Mouse (Mus musculus): Measurements from ENCODE around the gene Klra1. TPM values are rescaled to one million over a fixed set of nuclear protein-coding genes. Genes with fewer than 3 reads are reported as not detected.
"Not testable (repeated sequence)": the region's sequence is repeated elsewhere in the genome, so short reads cannot be mapped to it uniquely, and the experiment has no call there.

Klra1 gene
- total and polyA plus RNA-seq, 3 experiments, result not detected

GRCm38 (mm10) chr6:130382375-130382774, 4.3 kb downstream of the Klra1 start:
- Histone ChIP-seq H3K4me2 (ENCODE audit: insufficient read depth, low read depth, poor library complexity, severe bottlenecking) (no peak overlapping the region), H3K27ac (ENCODE audit: insufficient read depth, low read depth) (no peak overlapping the region), H3K4me3 (replicated peaks in 1 of 3; ENCODE audit: low read depth in 2 of 3, low read length in 2 of 3, poor library complexity in 1 of 3) (no peak overlapping the region), H3K9ac (ENCODE audit: insufficient read depth, low read depth) (no peak overlapping the region), H3K36me3 (replicated peaks in 1 of 2; ENCODE audit: control insufficient read depth in 1 of 2, insufficient read depth in 1 of 2, low read length in 1 of 2) (no peaks in the 10 kb centered on the region), H3K9me3 (replicated peaks; ENCODE audit: low read length) (no peaks in the 10 kb centered on the region), H3K27me3 (replicated peaks) (no peaks in the 10 kb centered on the region), H3K79me2 (replicated peaks; ENCODE audit: control insufficient read depth, extremely low read depth, insufficient read depth, poor library complexity, severe bottlenecking) (no peaks in the 10 kb centered on the region), H3K4me1 (ENCODE audit: control insufficient read depth in 1 of 2, insufficient read depth in 2 of 2) (no peaks in the 10 kb centered on the region)
- TF ChIP-seq MAX (IDR thresholded peaks at IDR 0.05; ENCODE audit: low read length) (no peak), ZMIZ1 (IDR thresholded peaks at IDR 0.05; ENCODE audit: low read depth, low read length) (no peak), KAT2A (IDR thresholded peaks at IDR 0.05; ENCODE audit: insufficient replicate concordance, low read length) (no peak), ZC3H11A (IDR thresholded peaks at IDR 0.05; ENCODE audit: low read depth, low read length) (no peak), NRF1 (IDR thresholded peaks at IDR 0.05; ENCODE audit: low read depth, low read length) (no peak), TBP (conservative IDR thresholded peaks at IDR 0.05; ENCODE audit: low read depth, low read length) (no peak), ZNF384 (IDR thresholded peaks at IDR 0.05; ENCODE audit: low read depth, low read length) (no peak)
- in situ Hi-C loops (cut with MboI; ENCODE audit: low pct_ligation_motif_present, low pct_unique_long_range_greater_than_20kb, low sequenced_read_pairs), result no loop called here
- dilution Hi-C loops (cut with MboI; ENCODE audit: extremely low pct_ligation_motif_present, extremely low pct_unique_long_range_greater_than_20kb, low sequenced_read_pairs), result no loop called here
- no peak for DNase-seq (ENCODE audit: extremely low read depth)

- in situ Hi-C loops (cut with MboI; ENCODE audit: low pct_ligation_motif_present, low pct_unique_long_range_greater_than_20kb, low sequenced_read_pairs); H3K79me2 ChIP-seq (replicated peaks; ENCODE audit: control insufficient read depth, extremely low read depth, insufficient read depth, poor library complexity, severe bottlenecking); H3K4me1 ChIP-seq (ENCODE audit: control insufficient read depth in 1 of 2, insufficient read depth in 2 of 2); H3K36me3 ChIP-seq (replicated peaks in 1 of 2; ENCODE audit: control insufficient read depth in 1 of 2, insufficient read depth in 1 of 2, low read length in 1 of 2); H3K4me2 ChIP-seq (ENCODE audit: insufficient read depth, low read depth, poor library complexity, severe bottlenecking); H3K9ac ChIP-seq (ENCODE audit: insufficient read depth, low read depth); H3K9me3 ChIP-seq (replicated peaks; ENCODE audit: low read length); DNase-seq (ENCODE audit: extremely low read depth); H3K27me3 ChIP-seq (replicated peaks); H3K27ac ChIP-seq (ENCODE audit: insufficient read depth, low read depth); H3K4me3 ChIP-seq (replicated peaks in 1 of 3; ENCODE audit: low read depth in 2 of 3, low read length in 2 of 3, poor library complexity in 1 of 3); dilution Hi-C loops (cut with MboI; ENCODE audit: extremely low pct_ligation_motif_present, extremely low pct_unique_long_range_greater_than_20kb, low sequenced_read_pairs): not testable (repeated sequence)
These were observed 41.3 kb downstream of the Klra1 start for GRCm38 (mm10) chr6:130345381-130345780.

GRCm38 (mm10) chr6:130341973-130342372, 44.7 kb downstream of the Klra1 start:
- DNase-seq (ENCODE audit: extremely low read depth); H3K27me3 ChIP-seq (replicated peaks); H3K4me1 ChIP-seq (ENCODE audit: control insufficient read depth in 1 of 2, insufficient read depth in 2 of 2); dilution Hi-C loops (cut with MboI; ENCODE audit: extremely low pct_ligation_motif_present, extremely low pct_unique_long_range_greater_than_20kb, low sequenced_read_pairs); H3K4me3 ChIP-seq (replicated peaks in 1 of 3; ENCODE audit: low read depth in 2 of 3, low read length in 2 of 3, poor library complexity in 1 of 3); H3K79me2 ChIP-seq (replicated peaks; ENCODE audit: control insufficient read depth, extremely low read depth, insufficient read depth, poor library complexity, severe bottlenecking); in situ Hi-C loops (cut with MboI; ENCODE audit: low pct_ligation_motif_present, low pct_unique_long_range_greater_than_20kb, low sequenced_read_pairs); H3K9ac ChIP-seq (ENCODE audit: insufficient read depth, low read depth); H3K27ac ChIP-seq (ENCODE audit: insufficient read depth, low read depth); H3K36me3 ChIP-seq (replicated peaks in 1 of 2; ENCODE audit: control insufficient read depth in 1 of 2, insufficient read depth in 1 of 2, low read length in 1 of 2); H3K4me2 ChIP-seq (ENCODE audit: insufficient read depth, low read depth, poor library complexity, severe bottlenecking); H3K9me3 ChIP-seq (replicated peaks; ENCODE audit: low read length): not testable (repeated sequence)

DNA sequence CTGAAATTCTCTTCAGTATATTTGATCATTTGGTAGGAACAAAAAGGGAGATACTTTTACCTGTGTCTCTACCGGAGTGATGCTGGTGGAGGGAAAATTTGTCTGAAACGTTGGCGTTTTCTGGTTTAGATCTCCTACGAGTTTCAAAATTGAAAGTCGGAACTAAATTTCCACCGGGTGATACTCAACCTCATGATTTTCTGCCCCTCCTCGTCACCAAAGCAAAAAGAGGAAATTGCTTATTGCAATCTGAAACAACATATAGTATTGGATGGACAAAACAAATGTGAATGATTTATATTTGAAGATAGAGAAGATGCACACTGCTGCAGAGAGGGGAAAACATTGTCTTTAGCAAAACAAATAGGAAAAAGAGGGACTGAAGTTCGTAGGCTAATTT, 49.3 kb downstream of the Klra1 start, which contains the start of gene Klra3:
Klra3 (minus strand) TSS at position 164 of the 400 bp plus-strand sequence.
- H3K9me3 ChIP-seq (replicated peaks; ENCODE audit: low read length), result no peaks in the 10 kb centered on the region
- dilution Hi-C loops (cut with MboI; ENCODE audit: extremely low pct_ligation_motif_present, extremely low pct_unique_long_range_greater_than_20kb, low sequenced_read_pairs) (no loop called here), in situ Hi-C loops (cut with MboI; ENCODE audit: low pct_ligation_motif_present, low pct_unique_long_range_greater_than_20kb, low sequenced_read_pairs) (no loop called here)
- H3K27ac ChIP-seq (ENCODE audit: insufficient read depth, low read depth), result no peak within 1 kb of the TSS
- no peaks in the 10 kb centered on the region for H3K27me3 ChIP-seq (replicated peaks)
- no peaks in the 10 kb centered on the region for H3K79me2 ChIP-seq (replicated peaks; ENCODE audit: control insufficient read depth, extremely low read depth, insufficient read depth, poor library complexity, severe bottlenecking)
- no peaks in the 10 kb centered on the region for H3K4me1 ChIP-seq (ENCODE audit: control insufficient read depth in 1 of 2, insufficient read depth in 2 of 2)
- H3K4me2 ChIP-seq (ENCODE audit: insufficient read depth, low read depth, poor library complexity, severe bottlenecking), result no peak within 1 kb of the TSS
- no peaks in the 10 kb centered on the region for H3K36me3 ChIP-seq (replicated peaks in 1 of 2; ENCODE audit: control insufficient read depth in 1 of 2, insufficient read depth in 1 of 2, low read length in 1 of 2)
- no peak within 1 kb of the TSS for H3K9ac ChIP-seq (ENCODE audit: insufficient read depth, low read depth)
- DNase-seq (ENCODE audit: extremely low read depth), result no peak
- TF ChIP-seq RAD21 (IDR thresholded peaks at IDR 0.05; ENCODE audit: low read depth, low read length) (no peak), ELF1 (IDR thresholded peaks at IDR 0.05; ENCODE audit: low read depth, low read length) (no peak), ETS1 (conservative IDR thresholded peaks at IDR 0.05; ENCODE audit: low read depth, low read length) (no peak), TCF12 (IDR thresholded peaks at IDR 0.05; ENCODE audit: low read depth, low read length) (no peak), SMC3 (IDR thresholded peaks at IDR 0.05; ENCODE audit: low read depth, low read length) (no peak), POLR2A (IDR thresholded peaks at IDR 0.05; ENCODE audit: low read depth, low read length) (no peak), JUN (IDR thresholded peaks at IDR 0.05; ENCODE audit: insufficient read depth, low read depth, low read length) (no peak), BHLHE40 (IDR thresholded peaks at IDR 0.05; ENCODE audit: low read depth, low read length) (no peak), CHD1 (IDR thresholded peaks at IDR 0.05; ENCODE audit: low read depth, low read length) (no peak), MAFK (IDR thresholded peaks at IDR 0.05; ENCODE audit: insufficient replicate concordance, low read length) (no peak), JUND (conservative IDR thresholded peaks at IDR 0.05; ENCODE audit: low read depth, low read length) (no peak), TBP (conservative IDR thresholded peaks at IDR 0.05; ENCODE audit: low read depth, low read length) (no peak), SIN3A (IDR thresholded peaks at IDR 0.05; ENCODE audit: low read length) (no peak), RCOR1 (conservative IDR thresholded peaks at IDR 0.05; ENCODE audit: low read depth, low read length) (no peak), MYC (IDR thresholded peaks at IDR 0.05; ENCODE audit: low read depth, low read length) (no peak), ZC3H11A (IDR thresholded peaks at IDR 0.05; ENCODE audit: low read depth, low read length) (no peak)
- no peak within 1 kb of the TSS for H3K4me3 ChIP-seq (replicated peaks in 1 of 3; ENCODE audit: low read depth in 2 of 3, low read length in 2 of 3, poor library complexity in 1 of 3)

All from CH12.LX (cell line).